Comparison of ENCODE assay signal across 18 mouse cellular contexts in the genomic region with DNA sequence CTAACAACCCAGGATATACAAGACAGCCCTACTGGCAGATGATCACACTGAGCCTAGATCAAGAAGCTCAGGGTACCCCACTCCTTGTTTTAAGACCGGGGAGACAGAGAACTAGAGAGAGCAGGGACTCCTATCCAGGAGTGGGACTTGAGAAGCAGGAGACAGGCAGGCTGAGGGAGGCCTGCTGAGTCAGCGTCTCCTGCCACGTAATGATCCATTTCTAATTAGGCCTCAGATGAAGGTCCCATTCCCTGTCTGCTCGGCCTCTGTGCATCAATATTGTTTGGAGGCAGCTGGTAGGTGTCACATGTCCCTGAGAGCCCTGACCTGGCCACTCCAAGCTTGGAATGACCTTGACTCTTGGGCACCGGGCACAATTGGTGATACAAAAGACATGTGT.
"Had no signal": no experiment of that assay in that cellular context is flagged by ENCODE, and none has a peak within 500 bp of the region (broad histone marks: within the 10 kb centered on the region; RNA-seq: fewer than 3 reads in every experiment).

No protein-coding gene starts in this region.

- H3K9me3 ChIP-seq: midbrain, embryonic 10.5 days; midbrain, embryonic 13.5 days; midbrain, embryonic 15.5 days; neural tube, embryonic 13.5 days; neural tube, embryonic 15.5 days had no signal

- H3K4me2 ChIP-seq: lung, embryonic 14.5 days; midbrain, embryonic 13.5 days; midbrain, embryonic 15.5 days; neural tube, embryonic 13.5 days; neural tube, embryonic 15.5 days had no signal

- H3K4me1 ChIP-seq: midbrain, embryonic 15.5 days; neural tube, embryonic 13.5 days; neural tube, embryonic 15.5 days had no signal

- DNase-seq: lung, adult 18-20 months; lung, embryonic 14.5 days; lung, postnatal 10 days; lung, postnatal 4 days; retina, postnatal 1 day; right cerebral cortex, adult 18-20 months; right cerebral cortex, postnatal 25 days; right cerebral cortex, postnatal 4 days; spleen, adult 18-20 months; thymus, adult 2 months; thymus, postnatal 25 days; thymus, postnatal 4 days had no signal

- H3K9ac ChIP-seq: lung, embryonic 14.5 days; midbrain, embryonic 13.5 days; midbrain, embryonic 15.5 days; neural tube, embryonic 13.5 days; neural tube, embryonic 15.5 days had no signal

- H3K4me3 ChIP-seq: midbrain, embryonic 10.5 days; midbrain, embryonic 13.5 days; midbrain, embryonic 15.5 days; myocyte; neural tube, embryonic 13.5 days; neural tube, embryonic 15.5 days had no signal

- H3K27me3 ChIP-seq: midbrain, embryonic 13.5 days; midbrain, embryonic 15.5 days; neural tube, embryonic 13.5 days; neural tube, embryonic 15.5 days had no signal

- ATAC-seq: midbrain, embryonic 13.5 days; midbrain, embryonic 15.5 days had no signal

- H3K36me3 ChIP-seq: midbrain, embryonic 10.5 days; midbrain, embryonic 13.5 days; midbrain, embryonic 15.5 days; neural tube, embryonic 13.5 days; neural tube, embryonic 15.5 days had no signal

- H3K27ac ChIP-seq: midbrain, embryonic 10.5 days; midbrain, embryonic 13.5 days; midbrain, embryonic 15.5 days; neural tube, embryonic 13.5 days; neural tube, embryonic 15.5 days had no signal
